Mouse (Mus musculus): Measurements from ENCODE around the gene 2210011C24Rik.

- TF ChIP-seq POLR2AphosphoS2 (IDR thresholded peaks at IDR 0.05; ENCODE audit: insufficient read length, low read depth) (no peak), POLR2A (IDR thresholded peaks at IDR 0.05; ENCODE audit: insufficient read length, low read depth) (peak; percentile 17), TCF12 (IDR thresholded peaks at IDR 0.05; ENCODE audit: insufficient read depth, poor library complexity, severe bottlenecking) (no peak)
Observed at GRCm38 (mm10) chr8:83997511-83998141, 14.3 kb downstream of the 2210011C24Rik start, which contains the start of gene Samd1.
